Mouse (Mus musculus): Measurements from ENCODE around the gene Rbpj.

- TF ChIP-seq POLR2A (IDR thresholded peaks at IDR 0.05; ENCODE audit: control insufficient read depth, extremely low read depth, insufficient read depth, low read length, poor library complexity) (no peak), CTCF (IDR thresholded peaks at IDR 0.05; ENCODE audit: borderline replicate concordance, control insufficient read depth, extremely low read depth, insufficient read depth, low read length, poor library complexity) (no peak)
Observed at GRCm38 (mm10) chr5:53676671-53677070, 210.7 kb downstream of the Rbpj start.
